Mouse (Mus musculus): Measurements from ENCODE around the gene AC129217.1. TPM values are rescaled to one million over a fixed set of nuclear protein-coding genes. Genes with fewer than 3 reads are reported as not detected.
"Not testable (repeated sequence)": the region's sequence is repeated elsewhere in the genome, so short reads cannot be mapped to it uniquely, and the experiment has no call there.

Gene AC129217.1
- total RNA-seq, 2 experiments from 2014 or later, result not detected

- intact Hi-C loops (cut with DNase I; ENCODE audit: low total_unique reads), result no loop called here
- no peak for DNase-seq
Observed at GRCm38 (mm10) chr19:8820424-8820956, 9.1 kb upstream of the AC129217.1 start.

- no peak for DNase-seq
- intact Hi-C loops (cut with DNase I; ENCODE audit: low total_unique reads), result no loop called here
Observed at GRCm38 (mm10) chr19:8821146-8821545, 8.4 kb upstream of the AC129217.1 start.

GRCm38 (mm10) chr19:8822696-8823095 lies 6.9 kb upstream of the AC129217.1 start:
- no peak for DNase-seq
- intact Hi-C loops (cut with DNase I; ENCODE audit: low total_unique reads), result no loop called here

GRCm38 (mm10) chr19:8830664-8831063 lies 1.1 kb downstream of the AC129217.1 start:
- intact Hi-C loops (cut with DNase I; ENCODE audit: low total_unique reads), result no loop called here
- DNase-seq, result no peak

- intact Hi-C loops (cut with DNase I; ENCODE audit: low total_unique reads), result no loop called here
- no peak for DNase-seq
Observed at GRCm38 (mm10) chr19:8831262-8831661, 1.7 kb downstream of the AC129217.1 start.

- intact Hi-C loops (cut with DNase I; ENCODE audit: low total_unique reads), result no loop called here
- DNase-seq, result no peak
Observed at GRCm38 (mm10) chr19:8832971-8833370, 3.4 kb downstream of the AC129217.1 start.

GRCm38 (mm10) chr19:8836327-8836726 lies 6.8 kb downstream of the AC129217.1 start:
- DNase-seq; intact Hi-C loops (cut with DNase I; ENCODE audit: low total_unique reads): not testable (repeated sequence)

GRCm38 (mm10) chr19:8837251-8837791 lies 7.7 kb downstream of the AC129217.1 start, which contains the start of gene Bscl2:
Bscl2 (plus strand) TSS chr19:8837467.
- intact Hi-C loops (cut with DNase I; ENCODE audit: low total_unique reads), result no loop called here
- DNase-seq, result peak; percentile 82

- intact Hi-C loops (cut with DNase I; ENCODE audit: low total_unique reads), result no loop called here
- peak; percentile 38 for DNase-seq
Observed at GRCm38 (mm10) chr19:8838041-8838730, 8.6 kb downstream of the AC129217.1 start.

- intact Hi-C loops (cut with DNase I; ENCODE audit: low total_unique reads), result no loop called here
- DNase-seq, result no peak
Observed at GRCm38 (mm10) chr19:8839103-8839907, 9.7 kb downstream of the AC129217.1 start, which contains the start of gene Gng3. Gng3 (minus strand) TSS chr19:8839194.

GRCm38 (mm10) chr19:8839908-8840791 lies 10.6 kb downstream of the AC129217.1 start:
- intact Hi-C loops (cut with DNase I; ENCODE audit: low total_unique reads), result no loop called here
- peak; percentile 76 for DNase-seq

GRCm38 (mm10) chr19:8841012-8841411 lies 11.4 kb downstream of the AC129217.1 start:
- DNase-seq, result no peak
- intact Hi-C loops (cut with DNase I; ENCODE audit: low total_unique reads), result no loop called here

- DNase-seq, result no peak
Observed at GRCm38 (mm10) chr19:8842961-8843360, 13.4 kb downstream of the AC129217.1 start.

GRCm38 (mm10) chr19:8844371-8845129 lies 15.0 kb downstream of the AC129217.1 start:
- intact Hi-C loops (cut with DNase I; ENCODE audit: low total_unique reads), result loop anchor here (5.0 kb wide), 2 partner anchors 118 to 263 kb away; no protein-coding TSS in a partner anchor
- peak; percentile 76 for DNase-seq

More at GRCm38 (mm10) chr19:8842961-8843360, 13.4 kb downstream of the AC129217.1 start:
- intact Hi-C loops (cut with DNase I; ENCODE audit: low total_unique reads), result no loop called here

GRCm38 (mm10) chr19:8848356-8848755 lies 18.8 kb downstream of the AC129217.1 start:
- intact Hi-C loops (cut with DNase I; ENCODE audit: low total_unique reads), result loop anchor here (5.0 kb wide), 2 partner anchors 114 to 259 kb away; no protein-coding TSS in a partner anchor
- DNase-seq, result no peak

GRCm38 (mm10) chr19:8850402-8850901 lies 20.9 kb downstream of the AC129217.1 start, which contains the start of gene Lrrn4cl:
Lrrn4cl (plus strand) TSS chr19:8850768.
- peak; percentile 71 for DNase-seq
- intact Hi-C loops (cut with DNase I; ENCODE audit: low total_unique reads), result no loop called here

- DNase-seq, result no peak
- intact Hi-C loops (cut with DNase I; ENCODE audit: low total_unique reads), result no loop called here
Observed at GRCm38 (mm10) chr19:8851639-8852038, 22.1 kb downstream of the AC129217.1 start.
